Comparison of ENCODE assay signal across 21 mouse cellular contexts in the genomic region with DNA sequence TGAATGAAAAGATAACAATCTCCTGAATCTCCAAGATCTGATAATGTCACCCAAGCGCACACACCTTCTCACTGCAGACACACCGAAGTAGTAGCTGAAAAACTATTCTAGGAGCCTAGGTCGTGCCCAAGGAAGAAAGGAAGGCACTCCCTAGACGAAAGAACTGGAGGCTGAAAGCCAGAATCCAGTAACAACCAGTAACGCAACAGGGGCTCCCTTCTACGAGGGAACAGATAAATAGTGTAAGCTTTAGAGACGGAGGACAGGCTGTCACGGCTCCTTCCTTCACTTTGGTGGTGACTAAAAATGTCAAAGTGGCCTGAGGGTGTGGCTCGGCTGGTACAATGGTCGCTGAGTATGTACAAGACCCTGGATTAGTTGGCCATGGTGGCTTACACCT.
A peak's percentile ranks its signal among the peaks of the same experiment; 100 is the strongest.
DNase-seq lines count a peak whose midpoint lies in the region; ATAC-seq lines count a peak whose summit lies in the region.
"Had no signal": no experiment of that assay in that cellular context is flagged by ENCODE, and none has a peak within 500 bp of the region (broad histone marks: within the 10 kb centered on the region; RNA-seq: fewer than 3 reads in every experiment).

No protein-coding gene starts in this region.

- no peaks in the 10 kb centered on the region for H3K9me3 ChIP-seq in intestine, embryonic 16.5 days (ENCODE audit: control insufficient read depth, low read length)
- H3K9me3 ChIP-seq in intestine, embryonic 15.5 days: no peaks in the 10 kb centered on the region
- no peaks in the 10 kb centered on the region for H3K9me3 ChIP-seq in neural tube, embryonic 13.5 days
- no peaks in the 10 kb centered on the region for H3K9me3 ChIP-seq in limb, embryonic 10.5 days (replicated peaks)
- H3K9me3 ChIP-seq: embryonic facial prominence, embryonic 13.5 days; forebrain, embryonic 12.5 days; G1E; heart, embryonic 10.5 days had no signal

- H3K4me3 ChIP-seq in intestine, embryonic 16.5 days (ENCODE audit: low read length): no peak overlapping the region
- H3K4me3 ChIP-seq in intestine, embryonic 15.5 days (replicated peaks): no peak overlapping the region
- no peak overlapping the region for H3K4me3 ChIP-seq in neural tube, embryonic 13.5 days
- no peak overlapping the region for H3K4me3 ChIP-seq in limb, embryonic 10.5 days
- H3K4me3 ChIP-seq: embryonic facial prominence, embryonic 13.5 days; forebrain, embryonic 12.5 days; heart, embryonic 10.5 days had no signal

- DNase-seq in neural tube, embryonic 10.5 days (ENCODE audit: extremely low spot score, low spot score): no peak
- DNase-seq in ZHBTc4 (ENCODE audit: low read depth, low spot score): peak; percentile 73
- DNase-seq in limb, embryonic 10.5 days (ENCODE audit: low spot score): no peak
- DNase-seq in spleen, postnatal 4 days (ENCODE audit: low spot score in 2 of 2): no peak
- DNase-seq: adrenal gland, adult 8-10 months; cerebellum, adult 2 months; cerebellum, postnatal 14 days; embryo, embryonic 11 days; gastrocnemius, postnatal 10 days; heart, adult 18-20 months; heart, postnatal 10 days; heart, postnatal 4 days had no signal

- ATAC-seq in intestine, embryonic 16.5 days: no peak
- ATAC-seq in intestine, embryonic 15.5 days: no peak
- ATAC-seq in neural tube, embryonic 13.5 days (ENCODE audit: low read depth): no peak
- ATAC-seq: forebrain, embryonic 16.5 days; intestine, postnatal 0 days had no signal

- H3K4me1 ChIP-seq in intestine, embryonic 16.5 days (ENCODE audit: control insufficient read depth, insufficient read depth, low read length): no peaks in the 10 kb centered on the region; the same call in 1 of the 2 replicates
- peaks cover 12% of the 10 kb centered on the region for H3K4me1 ChIP-seq in intestine, embryonic 15.5 days (replicated peaks)
- peaks cover 41% of the 10 kb centered on the region for H3K4me1 ChIP-seq in neural tube, embryonic 13.5 days (replicated peaks)
- peaks cover 79% of the 10 kb centered on the region for H3K4me1 ChIP-seq in limb, embryonic 10.5 days

- 63% methylated on average over 10 of the region's 10 CpGs for WGBS in intestine, embryonic 16.5 days
- 71% methylated on average over 10 of the region's 10 CpGs for WGBS in intestine, embryonic 15.5 days
- WGBS in neural tube, embryonic 13.5 days: 53% methylated on average over 10 of the region's 10 CpGs
- 66% methylated on average over 10 of the region's 10 CpGs for WGBS in limb, embryonic 10.5 days

- no peak overlapping the region for H3K27ac ChIP-seq in intestine, embryonic 16.5 days (ENCODE audit: low read length)
- H3K27ac ChIP-seq in intestine, embryonic 15.5 days: no peak overlapping the region; the same call in 1 of the 2 replicates
- H3K27ac ChIP-seq in neural tube, embryonic 13.5 days (replicated peaks): 0 out of 2 replicates have a peak overlapping the region, but pooled peaks have one; percentile 23
- peak overlapping the region; percentile 73 for H3K27ac ChIP-seq in limb, embryonic 10.5 days
- H3K27ac ChIP-seq: embryonic facial prominence, embryonic 13.5 days; heart, embryonic 10.5 days had no signal

- peak overlapping the region; percentile 25; the same call in 1 of the 2 replicates for H3K9ac ChIP-seq in intestine, embryonic 16.5 days (ENCODE audit: low read depth, low read length)
- H3K9ac ChIP-seq in intestine, embryonic 15.5 days: no peak overlapping the region
- no peak overlapping the region for H3K9ac ChIP-seq in neural tube, embryonic 13.5 days
- H3K9ac ChIP-seq: embryonic facial prominence, embryonic 13.5 days; forebrain, embryonic 12.5 days had no signal

- no peaks in the 10 kb centered on the region for H3K36me3 ChIP-seq in intestine, embryonic 16.5 days (ENCODE audit: control insufficient read depth, insufficient read depth, low read length)
- no peaks in the 10 kb centered on the region for H3K36me3 ChIP-seq in intestine, embryonic 15.5 days
- no peaks in the 10 kb centered on the region for H3K36me3 ChIP-seq in neural tube, embryonic 13.5 days
- H3K36me3 ChIP-seq in limb, embryonic 10.5 days: no peaks in the 10 kb centered on the region
- H3K36me3 ChIP-seq: embryonic facial prominence, embryonic 13.5 days; forebrain, embryonic 12.5 days had no signal

- no peak overlapping the region for H3K4me2 ChIP-seq in intestine, embryonic 16.5 days (ENCODE audit: low read depth, low read length)
- H3K4me2 ChIP-seq in intestine, embryonic 15.5 days (replicated peaks): no peak overlapping the region
- H3K4me2 ChIP-seq in neural tube, embryonic 13.5 days: no peak overlapping the region
- H3K4me2 ChIP-seq: embryonic facial prominence, embryonic 13.5 days; forebrain, embryonic 12.5 days had no signal

- no peaks in the 10 kb centered on the region for H3K27me3 ChIP-seq in intestine, embryonic 16.5 days (replicated peaks; ENCODE audit: control insufficient read depth, insufficient read depth, low read length)
- no peaks in the 10 kb centered on the region for H3K27me3 ChIP-seq in intestine, embryonic 15.5 days (replicated peaks)
- H3K27me3 ChIP-seq in neural tube, embryonic 13.5 days: peaks cover 9% of the 10 kb centered on the region
- 0 out of 2 replicates have a peak, but pooled peaks cover 4% of the 10 kb centered on the region for H3K27me3 ChIP-seq in limb, embryonic 10.5 days (ENCODE audit: low read depth, poor library complexity, severe bottlenecking)
- H3K27me3 ChIP-seq: embryonic facial prominence, embryonic 13.5 days had no signal

Comparison
In these comparisons a context has a peak if more than half of its experiments do, and no peak if none do; other contexts are left out.
1. H3K27ac ChIP-seq: peak in neural tube, embryonic 13.5 days (single experiment) and limb, embryonic 10.5 days (single experiment); none in intestine, embryonic 16.5 days (single experiment) and intestine, embryonic 15.5 days (single experiment).